In genomic region chr4:57764926-57765325, GRCm38 (mm10) we compare ENCODE assay signal across 11 mouse cellular contexts. TPM values are rescaled to one million over a fixed set of nuclear protein-coding genes. Genes with fewer than 3 reads are reported as not detected.
A peak's percentile ranks its signal among the peaks of the same experiment; 100 is the strongest.
DNase-seq lines count a peak whose midpoint lies in the region; ATAC-seq and TF ChIP-seq lines count a peak whose summit lies in the region.
"Had no signal": no experiment of that assay in that cellular context is flagged by ENCODE, and none has a peak within 500 bp of the region (broad histone marks: within the 10 kb centered on the region; RNA-seq: fewer than 3 reads in every experiment).

No protein-coding gene starts in this region.

- no peak overlapping the region for H3K4me2 ChIP-seq in lung, postnatal 0 days (replicated peaks; ENCODE audit: low read depth, low read length)
- no peak overlapping the region for H3K4me2 ChIP-seq in kidney, embryonic 16.5 days (replicated peaks; ENCODE audit: low read depth, low read length)
- H3K4me2 ChIP-seq: forebrain, embryonic 13.5 days had no signal

- peak overlapping the region; percentile 48; the same call in 1 of the 2 replicates for H3K27ac ChIP-seq in gastrocnemius, adult 2 months
- H3K27ac ChIP-seq in lung, postnatal 0 days (ENCODE audit: low read length) = peak overlapping the region; percentile 28; the same call in 1 of the 2 replicates
- peak overlapping the region; percentile 83 for H3K27ac ChIP-seq in kidney, embryonic 16.5 days (ENCODE audit: low read length)
- H3K27ac ChIP-seq: forebrain, embryonic 13.5 days had no signal

- peaks cover 5% of the 10 kb centered on the region for H3K4me1 ChIP-seq in lung, postnatal 0 days (ENCODE audit: insufficient read depth, low read depth, low read length)
- peaks cover 26% of the 10 kb centered on the region for H3K4me1 ChIP-seq in kidney, embryonic 16.5 days (ENCODE audit: insufficient read depth, low read length)
- H3K4me1 ChIP-seq: forebrain, embryonic 13.5 days had no signal

- WGBS in lung, postnatal 0 days = 72% methylated on average over 1 of the region's 1 CpGs
- WGBS in kidney, embryonic 16.5 days = 62% methylated on average over 1 of the region's 1 CpGs

- H3K4me3 ChIP-seq in gastrocnemius, adult 2 months = no peak overlapping the region
- H3K4me3 ChIP-seq in lung, postnatal 0 days (ENCODE audit: low read depth, low read length) = no peak overlapping the region
- no peak overlapping the region for H3K4me3 ChIP-seq in kidney, embryonic 16.5 days (ENCODE audit: low read length)
- H3K4me3 ChIP-seq: forebrain, embryonic 13.5 days had no signal

- no peak for TF ChIP-seq EP300 in lung, postnatal 0 days (IDR thresholded peaks at IDR 0.05)

- no peak for TF ChIP-seq CTCF in gastrocnemius, adult 2 months (IDR thresholded peaks at IDR 0.05)
- TF ChIP-seq CTCF in lung, postnatal 0 days (IDR thresholded peaks at IDR 0.05) = no peak

- no peak for DNase-seq in gastrocnemius, adult 2 months
- no peak for DNase-seq in gastrocnemius, adult 18-20 months (ENCODE audit: low spot score)
- peak; percentile 52 for DNase-seq in lung, postnatal 0 days (ENCODE audit: low spot score)
- no peak for DNase-seq in lung, postnatal 10 days
- peak; percentile 74 for DNase-seq in yolk sac, embryonic 10.5 days (ENCODE audit: low spot score)
- DNase-seq in testis, postnatal 14 days (ENCODE audit: low spot score) = no peak
- DNase-seq in ovary, postnatal 36 days (ENCODE audit: low spot score) = no peak
- DNase-seq: adrenal gland, postnatal 14 days; cerebellum, adult 9-11 months had no signal

- no peaks in the 10 kb centered on the region for H3K9me3 ChIP-seq in lung, postnatal 0 days (ENCODE audit: low read length)
- no peaks in the 10 kb centered on the region for H3K9me3 ChIP-seq in kidney, embryonic 16.5 days (ENCODE audit: low read length)
- H3K9me3 ChIP-seq: forebrain, embryonic 13.5 days had no signal

- H3K27me3 ChIP-seq in lung, postnatal 0 days (replicated peaks; ENCODE audit: insufficient read depth, low read length) = no peaks in the 10 kb centered on the region
- no peaks in the 10 kb centered on the region for H3K27me3 ChIP-seq in kidney, embryonic 16.5 days (ENCODE audit: insufficient read depth, low read length)
- H3K27me3 ChIP-seq: forebrain, embryonic 13.5 days had no signal

- H3K9ac ChIP-seq in lung, postnatal 0 days (replicated peaks; ENCODE audit: low read depth) = no peak overlapping the region
- no peak overlapping the region for H3K9ac ChIP-seq in kidney, embryonic 16.5 days (replicated peaks; ENCODE audit: low read length)
- H3K9ac ChIP-seq: forebrain, embryonic 13.5 days had no signal

- no peaks in the 10 kb centered on the region for H3K36me3 ChIP-seq in lung, postnatal 0 days (ENCODE audit: insufficient read depth, low read length)
- H3K36me3 ChIP-seq in kidney, embryonic 16.5 days (ENCODE audit: insufficient read depth, low read length) = no peaks in the 10 kb centered on the region

- ATAC-seq in lung, postnatal 0 days = peak; percentile 40
- ATAC-seq in kidney, embryonic 16.5 days (ENCODE audit: low FRiP score, low TSS enrichment) = peak; percentile 72; the same call in 1 of the 2 replicates
- ATAC-seq: forebrain, embryonic 13.5 days had no signal

- intact Hi-C loops in gastrocnemius, adult 2 months (cut with DNase I) = no loop called here

RNA-seq across cellular contexts. Expression of gene Akap2, which starts 47.5 kb away (rescaled TPM):
- total RNA-seq in gastrocnemius, adult 2 months (2021) = 10 to 100 TPM; 28.3 to 42.6 TPM
- 10 to 100 TPM; 28.7 to 41.5 TPM for total RNA-seq in gastrocnemius, adult 18-20 months (2021)
- polyA plus RNA-seq in lung, postnatal 0 days (2015; fragmentation: Nextera tagmentation; extraction: Ambion mirVana) = 112 and 126 TPM in 2 replicates
- 28.2 and 28.4 TPM in 2 replicates for polyA plus RNA-seq in kidney, embryonic 16.5 days (2015; fragmentation: Nextera tagmentation; extraction: Ambion mirVana)

Comparison
In these comparisons a context has a peak if more than half of its experiments do, and no peak if none do; other contexts are left out.
1. DNase-seq: peak in lung, postnatal 0 days (single experiment) and yolk sac, embryonic 10.5 days (single experiment); none in gastrocnemius, adult 2 months (single experiment), gastrocnemius, adult 18-20 months (single experiment), lung, postnatal 10 days (single experiment), testis, postnatal 14 days (single experiment) and ovary, postnatal 36 days (single experiment).
2. H3K27ac ChIP-seq: peak in every context shown above with its lines; median percentile 83 in kidney, embryonic 16.5 days; 48 in gastrocnemius, adult 2 months; 28 in lung, postnatal 0 days.